ENCODE assay signal across 15 mouse cellular contexts in genomic region chr9:23368124-23368523, GRCm38 (mm10).
"Had no signal": no experiment of that assay in that cellular context is flagged by ENCODE, and none has a peak within 500 bp of the region (broad histone marks: within the 10 kb centered on the region; RNA-seq: fewer than 3 reads in every experiment).

No protein-coding gene starts in this region.

- H3K27ac ChIP-seq: limb, embryonic 10.5 days; liver, embryonic 15.5 days; macrophage; midbrain, embryonic 12.5 days; neural tube, embryonic 12.5 days; stomach, embryonic 15.5 days had no signal

- DNase-seq: kidney, adult 8-10 months; kidney, postnatal 25 days; lung, embryonic 14.5 days; lung, postnatal 14 days; retina, postnatal 1 day; right cerebral cortex, postnatal 4 days; thymus, postnatal 36 days had no signal

- H3K4me1 ChIP-seq: limb, embryonic 10.5 days; liver, embryonic 15.5 days; megakaryocyte, embryonic 14.5 days; midbrain, embryonic 12.5 days; neural tube, embryonic 12.5 days; stomach, embryonic 15.5 days had no signal

- H3K27me3 ChIP-seq: liver, embryonic 15.5 days; megakaryocyte, embryonic 14.5 days; midbrain, embryonic 12.5 days; neural tube, embryonic 12.5 days; stomach, embryonic 15.5 days had no signal

- H3K9ac ChIP-seq: liver, embryonic 15.5 days; lung, embryonic 14.5 days; midbrain, embryonic 12.5 days; neural tube, embryonic 12.5 days; stomach, embryonic 15.5 days had no signal

- H3K4me2 ChIP-seq: liver, embryonic 11.5 days; liver, embryonic 15.5 days; lung, embryonic 14.5 days; midbrain, embryonic 12.5 days; neural tube, embryonic 12.5 days; stomach, embryonic 15.5 days had no signal

- H3K36me3 ChIP-seq: limb, embryonic 10.5 days; liver, embryonic 15.5 days; midbrain, embryonic 12.5 days; neural tube, embryonic 12.5 days; stomach, embryonic 15.5 days had no signal

- H3K9me3 ChIP-seq: limb, embryonic 10.5 days; liver, embryonic 15.5 days; midbrain, embryonic 12.5 days; neural tube, embryonic 12.5 days; stomach, embryonic 15.5 days had no signal

- H3K4me3 ChIP-seq: limb, embryonic 10.5 days; liver, embryonic 15.5 days; megakaryocyte, embryonic 14.5 days; midbrain, embryonic 12.5 days; neural tube, embryonic 12.5 days; stomach, embryonic 15.5 days had no signal
